Mouse (Mus musculus): Measurements from ENCODE around the gene Ing2.

DNA sequence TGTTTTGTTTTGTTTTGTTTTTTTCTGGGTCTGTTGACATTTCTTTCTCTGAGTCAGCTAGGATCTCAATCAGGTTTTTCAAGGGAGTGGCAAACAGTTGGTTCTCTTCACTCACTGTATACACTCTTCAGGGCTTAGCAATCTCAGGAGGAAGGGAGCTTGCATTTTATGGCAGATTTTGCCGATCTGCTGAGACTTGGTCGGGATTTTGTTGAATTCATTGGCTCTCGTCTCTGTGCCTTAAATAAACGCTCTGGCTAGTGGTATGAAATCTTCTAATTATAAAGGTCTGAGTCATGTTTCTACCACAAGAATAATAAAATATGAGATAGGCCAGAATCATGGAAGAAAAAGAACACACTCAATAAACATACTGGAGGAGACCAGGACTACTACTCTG lies 46.3 kb upstream of the Ing2 start:
- TF ChIP-seq CHD2 (IDR thresholded peaks at IDR 0.05; ENCODE audit: low read depth, low read length) (no peak), HCFC1 (IDR thresholded peaks at IDR 0.05; ENCODE audit: borderline replicate concordance, insufficient read depth, low read length) (no peak)

All from ES-E14 (cell line).